Mouse (Mus musculus): ENCODE results near the gene Ptprj. TPM values are rescaled to one million over a fixed set of nuclear protein-coding genes. Genes with fewer than 3 reads are reported as not detected.

The Ptprj gene
- polyA plus RNA-seq, 1 experiment, result 25.6 TPM

GRCm38 (mm10) chr2:90506143-90506542 lies 74.3 kb downstream of the Ptprj start:
- peak overlapping the region; percentile 6 for H3K27ac ChIP-seq (ENCODE audit: insufficient read depth, low read length)
- peaks cover 39% of the 10 kb centered on the region for H3K4me1 ChIP-seq (ENCODE audit: control insufficient read depth, insufficient read depth, low read length)
- TF ChIP-seq CTCF (IDR thresholded peaks at IDR 0.05; ENCODE audit: borderline replicate concordance, insufficient read depth, low read depth, low read length), result no peak
- no peak overlapping the region for H3K4me3 ChIP-seq (replicated peaks; ENCODE audit: insufficient read depth, low read depth, low read length)
- DNase-seq, result no peak
- 85% methylated on average over 3 of the region's 3 CpGs for WGBS
- no peaks in the 10 kb centered on the region for H3K27me3 ChIP-seq (ENCODE audit: control insufficient read depth, insufficient read depth, low read length)

DNA sequence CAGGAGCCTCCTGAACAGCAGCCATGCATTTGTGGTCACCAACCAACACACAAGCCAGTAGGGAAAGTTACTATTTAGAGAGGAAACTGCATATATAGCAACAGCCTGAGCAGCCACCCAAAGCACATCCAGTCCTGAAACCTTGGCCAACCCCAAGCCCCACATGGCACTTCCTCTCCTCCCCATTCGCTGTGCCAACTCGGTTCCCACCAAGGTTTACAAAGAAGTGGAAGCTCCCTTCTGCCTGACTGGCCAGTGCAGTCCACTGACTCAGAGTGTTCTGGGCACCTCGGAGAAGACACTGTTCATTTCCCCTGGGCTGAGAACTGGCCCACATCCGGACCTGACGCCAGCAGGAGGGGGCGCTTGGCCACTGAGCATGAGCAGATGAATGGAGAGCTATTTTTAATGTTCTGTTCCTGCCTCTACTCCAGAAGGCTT lies 75.7 kb downstream of the Ptprj start:
- H3K4me1 ChIP-seq (ENCODE audit: control insufficient read depth, insufficient read depth, low read length), result peaks cover 51% of the 10 kb centered on the region
- TF ChIP-seq CTCF (IDR thresholded peaks at IDR 0.05; ENCODE audit: borderline replicate concordance, insufficient read depth, low read depth, low read length) (no peak; the same call in 1 of the 2 replicates), POLR2A (IDR thresholded peaks at IDR 0.05; ENCODE audit: borderline replicate concordance, insufficient read depth, low read length) (no peak)
- DNase-seq, result peak; percentile 91 to 96
- H3K4me3 ChIP-seq (replicated peaks; ENCODE audit: insufficient read depth, low read depth, low read length), result no peak overlapping the region
- no peaks in the 10 kb centered on the region for H3K27me3 ChIP-seq (ENCODE audit: control insufficient read depth, insufficient read depth, low read length)
- 4% methylated on average over 6 of the region's 6 CpGs for WGBS
- peak overlapping the region; percentile 55 for H3K27ac ChIP-seq (ENCODE audit: insufficient read depth, low read length)

GRCm38 (mm10) chr2:90503182-90503833 lies 77.1 kb downstream of the Ptprj start:
- Histone ChIP-seq H3K27me3 (ENCODE audit: control insufficient read depth, insufficient read depth, low read length) (no peaks in the 10 kb centered on the region), H3K4me3 (replicated peaks; ENCODE audit: insufficient read depth, low read depth, low read length) (no peak overlapping the region), H3K4me1 (ENCODE audit: control insufficient read depth, insufficient read depth, low read length) (peaks cover 60% of the 10 kb centered on the region), H3K27ac (ENCODE audit: insufficient read depth, low read length) (no peak overlapping the region)
- DNase-seq, result no peak
- no peak for TF ChIP-seq POLR2A (IDR thresholded peaks at IDR 0.05; ENCODE audit: borderline replicate concordance, insufficient read depth, low read length)
- no peak for TF ChIP-seq CTCF (IDR thresholded peaks at IDR 0.05; ENCODE audit: borderline replicate concordance, insufficient read depth, low read depth, low read length)
- WGBS, result 70% methylated on average over 3 of the region's 3 CpGs

- H3K4me3 ChIP-seq (replicated peaks; ENCODE audit: insufficient read depth, low read depth, low read length), result no peak overlapping the region
- no peaks in the 10 kb centered on the region for H3K27me3 ChIP-seq (ENCODE audit: control insufficient read depth, insufficient read depth, low read length)
- DNase-seq, result no peak
- TF ChIP-seq POLR2A (IDR thresholded peaks at IDR 0.05; ENCODE audit: borderline replicate concordance, insufficient read depth, low read length), result no peak
- TF ChIP-seq CTCF (IDR thresholded peaks at IDR 0.05; ENCODE audit: borderline replicate concordance, insufficient read depth, low read depth, low read length), result no peak
- no peak overlapping the region for H3K27ac ChIP-seq (ENCODE audit: insufficient read depth, low read length)
- H3K4me1 ChIP-seq (ENCODE audit: control insufficient read depth, insufficient read depth, low read length), result peaks cover 62% of the 10 kb centered on the region
Observed at GRCm38 (mm10) chr2:90502738-90503137, 77.7 kb downstream of the Ptprj start.

DNA sequence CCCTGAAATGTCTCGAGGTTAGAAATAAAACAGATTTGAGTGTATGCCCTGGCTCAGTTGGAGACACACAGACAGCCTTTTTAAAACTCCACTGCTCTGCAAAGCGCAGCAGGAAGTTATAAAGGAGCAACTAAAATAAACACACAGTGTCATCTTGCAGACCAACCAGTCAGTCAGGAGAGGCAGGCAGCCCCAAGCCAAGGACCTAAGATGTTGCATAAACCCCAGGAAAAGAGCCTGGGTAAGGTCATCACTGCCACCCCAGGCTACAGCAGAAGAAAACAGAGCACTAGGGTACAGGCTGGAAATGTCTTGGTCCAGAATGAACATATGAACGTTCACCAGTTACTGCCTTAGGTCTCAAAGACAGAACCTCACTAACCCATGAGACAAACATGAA lies 78.7 kb downstream of the Ptprj start:
- peak; percentile 51 to 56 for DNase-seq
- H3K4me1 ChIP-seq (ENCODE audit: control insufficient read depth, insufficient read depth, low read length), result peaks cover 68% of the 10 kb centered on the region
- no peak overlapping the region for H3K4me3 ChIP-seq (replicated peaks; ENCODE audit: insufficient read depth, low read depth, low read length)
- no peaks in the 10 kb centered on the region for H3K27me3 ChIP-seq (ENCODE audit: control insufficient read depth, insufficient read depth, low read length)
- 10% methylated on average over 3 of the region's 3 CpGs for WGBS
- H3K27ac ChIP-seq (ENCODE audit: insufficient read depth, low read length), result peak overlapping the region; percentile 84
- TF ChIP-seq CTCF (IDR thresholded peaks at IDR 0.05; ENCODE audit: borderline replicate concordance, insufficient read depth, low read depth, low read length) (no peak), POLR2A (IDR thresholded peaks at IDR 0.05; ENCODE audit: borderline replicate concordance, insufficient read depth, low read length) (no peak)

DNA sequence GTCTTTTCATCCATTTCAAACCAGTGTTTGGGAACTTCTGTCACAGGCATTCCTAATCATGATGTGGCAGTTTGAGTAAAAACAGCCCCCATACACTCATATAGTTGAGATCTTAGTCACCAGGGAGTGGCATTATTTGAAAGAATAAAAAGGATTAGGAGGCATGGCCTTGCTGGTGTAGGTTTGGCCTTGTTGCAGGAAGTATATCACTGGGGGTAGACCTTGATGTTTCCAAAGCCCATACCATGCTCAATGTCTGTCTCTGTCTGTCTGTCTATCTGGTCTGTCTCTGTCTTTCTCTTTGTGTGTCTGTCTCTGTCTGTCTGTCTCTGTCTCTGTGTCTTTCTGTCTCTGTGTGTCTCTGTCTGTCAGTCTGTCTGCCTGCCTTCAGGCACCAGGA lies 79.6 kb downstream of the Ptprj start:
- H3K4me3 ChIP-seq (replicated peaks; ENCODE audit: insufficient read depth, low read depth, low read length), result no peak overlapping the region
- DNase-seq, result no peak
- peaks cover 73% of the 10 kb centered on the region for H3K4me1 ChIP-seq (ENCODE audit: control insufficient read depth, insufficient read depth, low read length)
- H3K27me3 ChIP-seq (ENCODE audit: control insufficient read depth, insufficient read depth, low read length), result no peaks in the 10 kb centered on the region
- H3K27ac ChIP-seq (ENCODE audit: insufficient read depth, low read length), result peak overlapping the region; percentile 10
- TF ChIP-seq CTCF (IDR thresholded peaks at IDR 0.05; ENCODE audit: borderline replicate concordance, insufficient read depth, low read depth, low read length), result no peak
- TF ChIP-seq POLR2A (IDR thresholded peaks at IDR 0.05; ENCODE audit: borderline replicate concordance, insufficient read depth, low read length), result no peak

DNA sequence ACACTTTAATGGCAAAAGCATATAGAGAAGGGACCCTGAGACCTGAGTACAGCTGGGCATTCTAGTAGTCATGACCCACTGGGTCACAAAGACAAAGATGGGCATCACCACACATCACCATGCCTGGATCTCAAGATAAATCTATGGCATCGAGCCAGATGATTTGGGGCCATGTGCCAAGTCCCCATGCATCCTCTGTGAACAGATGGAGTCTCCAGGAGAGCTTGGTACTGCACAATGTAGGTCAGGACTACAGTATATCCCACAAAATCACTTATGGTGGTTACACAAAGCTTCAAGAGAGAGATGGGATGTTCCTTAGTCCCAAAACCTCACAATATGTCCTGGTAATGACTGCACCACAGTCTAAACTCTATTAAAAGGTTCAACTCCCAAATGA lies 81.4 kb downstream of the Ptprj start:
- H3K27me3 ChIP-seq (ENCODE audit: control insufficient read depth, insufficient read depth, low read length), result no peaks in the 10 kb centered on the region
- H3K4me3 ChIP-seq (replicated peaks; ENCODE audit: insufficient read depth, low read depth, low read length), result no peak overlapping the region
- H3K4me1 ChIP-seq (ENCODE audit: control insufficient read depth, insufficient read depth, low read length), result peaks cover 68% of the 10 kb centered on the region
- 3% methylated on average over 1 of the region's 1 CpGs for WGBS
- peak overlapping the region; percentile 95 for H3K27ac ChIP-seq (ENCODE audit: insufficient read depth, low read length)
- TF ChIP-seq CTCF (IDR thresholded peaks at IDR 0.05; ENCODE audit: borderline replicate concordance, insufficient read depth, low read depth, low read length) (no peak), POLR2A (IDR thresholded peaks at IDR 0.05; ENCODE audit: borderline replicate concordance, insufficient read depth, low read length) (no peak)
- DNase-seq, result peak; percentile 96 to 97

GRCm38 (mm10) chr2:90497551-90497950 lies 82.9 kb downstream of the Ptprj start:
- no peaks in the 10 kb centered on the region for H3K27me3 ChIP-seq (ENCODE audit: control insufficient read depth, insufficient read depth, low read length)
- WGBS, result 50% methylated on average over 3 of the region's 3 CpGs
- no peak overlapping the region for H3K27ac ChIP-seq (ENCODE audit: insufficient read depth, low read length)
- H3K4me1 ChIP-seq (ENCODE audit: control insufficient read depth, insufficient read depth, low read length), result peaks cover 61% of the 10 kb centered on the region
- H3K4me3 ChIP-seq (replicated peaks; ENCODE audit: insufficient read depth, low read depth, low read length), result no peak overlapping the region
- TF ChIP-seq POLR2A (IDR thresholded peaks at IDR 0.05; ENCODE audit: borderline replicate concordance, insufficient read depth, low read length), result no peak
- no peak for TF ChIP-seq CTCF (IDR thresholded peaks at IDR 0.05; ENCODE audit: borderline replicate concordance, insufficient read depth, low read depth, low read length)
- DNase-seq, result peak in 1 of 2 experiments; percentile 50

Measured in cerebellum, adult 2 months (tissue).